Mouse (Mus musculus): ENCODE results near the gene Hist1h3b.

Hist1h3b gene

GRCm38 (mm10) chr13:23752067-23752741, at the start of gene Hist1h3b:
Gene Hist1h3b (plus strand): TSS chr13:23752267.
- peak; percentile 97 for DNase-seq

GRCm38 (mm10) chr13:23702801-23703200, 49.3 kb upstream of the Hist1h3b start:
- DNase-seq, result peak; percentile 92

GRCm38 (mm10) chr13:23705751-23706356, 46.2 kb upstream of the Hist1h3b start:
- peak; percentile 93 for DNase-seq

GRCm38 (mm10) chr13:23706771-23707170, 45.3 kb upstream of the Hist1h3b start:
- DNase-seq, result peak; percentile 87

GRCm38 (mm10) chr13:23708041-23708440, 44.0 kb upstream of the Hist1h3b start:
- DNase-seq, result peak; percentile 81

- DNase-seq, result peak; percentile 81
Measured at GRCm38 (mm10) chr13:23708654-23709053, 43.4 kb upstream of the Hist1h3b start.

- DNase-seq, result peak; percentile 85
Measured at GRCm38 (mm10) chr13:23709714-23710373, 42.2 kb upstream of the Hist1h3b start.

GRCm38 (mm10) chr13:23710374-23711089, 41.5 kb upstream of the Hist1h3b start, which contains the start of gene Hfe:
Gene Hfe (minus strand): TSS chr13:23710854.
- peak; percentile 98 for DNase-seq

GRCm38 (mm10) chr13:23716261-23717042, 35.6 kb upstream of the Hist1h3b start:
- DNase-seq, result peak; percentile 90

- DNase-seq, result peak; percentile 84
Measured at GRCm38 (mm10) chr13:23717176-23717575, 34.9 kb upstream of the Hist1h3b start.

- DNase-seq, result peak; percentile 86
Measured at GRCm38 (mm10) chr13:23717593-23718245, 34.3 kb upstream of the Hist1h3b start.

GRCm38 (mm10) chr13:23724239-23724638, 27.8 kb upstream of the Hist1h3b start:
- no peak for DNase-seq

GRCm38 (mm10) chr13:23725213-23725612, 26.9 kb upstream of the Hist1h3b start:
- DNase-seq, result peak; percentile 50

GRCm38 (mm10) chr13:23728472-23729191, 23.4 kb upstream of the Hist1h3b start:
- DNase-seq, result peak; percentile 91

GRCm38 (mm10) chr13:23729192-23729525, 22.9 kb upstream of the Hist1h3b start:
- DNase-seq, result peak; percentile 96

- peak; percentile 87 for DNase-seq
Measured at GRCm38 (mm10) chr13:23729706-23730105, 22.4 kb upstream of the Hist1h3b start.

GRCm38 (mm10) chr13:23730479-23730878, 21.6 kb upstream of the Hist1h3b start:
- DNase-seq, result peak; percentile 93

GRCm38 (mm10) chr13:23732156-23732804, 19.8 kb upstream of the Hist1h3b start:
- peak; percentile 81 for DNase-seq

- peak; percentile 62 for DNase-seq
Measured at GRCm38 (mm10) chr13:23737091-23737490, 15.0 kb upstream of the Hist1h3b start.

- DNase-seq, result peak; percentile 87
Measured at GRCm38 (mm10) chr13:23738041-23738440, 14.0 kb upstream of the Hist1h3b start.

- peak; percentile 100 for DNase-seq
Measured at GRCm38 (mm10) chr13:23738677-23739068, 13.4 kb upstream of the Hist1h3b start, which contains the start of gene Hist1h1c. Gene Hist1h1c (plus strand): TSS chr13:23738808.
